Mouse (Mus musculus) pancreas, adult 10 weeks (tissue): Measurements from ENCODE around the gene Plekhf1. TPM values are rescaled to one million over a fixed set of nuclear protein-coding genes. Genes with fewer than 3 reads are reported as not detected.

Experiments
- polyA plus RNA-seq: library from polyadenylated mRNA; stranded (reverse); fragments of 350-450 nt; fragmentation: Illumina TruSeq; extraction: RNeasy Lipid Tissue Mini Kit (QIAGEN cat#74804); gene quantifications from one replicate; pipeline ENCODE4 v1.2.3, GENCODE M21; 2015; ENCODE audit warnings: low read depth, low replicate concordance; ENCODE audit not compliant: insufficient read depth

Gene Plekhf1
- 1.4 TPM for polyA plus RNA-seq

GRCm38 (mm10) chr7:38227900-38228298 is at the start of gene Plekhf1:
TSS of gene Plekhf1 (minus strand) at chr7:38228016.

GRCm38 (mm10) chr7:38270703-38271510 is 43.1 kb upstream of the Plekhf1 start, which contains the start of gene Pop4:
TSS of gene Pop4 (minus strand) at chr7:38271423.

GRCm38 (mm10) chr7:38182962-38183687 is 44.7 kb downstream of the Plekhf1 start, which contains the start of gene 1600014C10Rik:
TSS of gene 1600014C10Rik (plus strand) at chr7:38183217.

Other genes with a start within 250 kb of the Plekhf1 start
- gene Uri1, start 204.5 kb downstream of the Plekhf1 start, polyA plus RNA-seq = 8.3 TPM
- gene Ccne1, start 120.5 kb downstream of the Plekhf1 start, polyA plus RNA-seq = 0.96 TPM
- gene 1600014C10Rik, start 44.8 kb downstream of the Plekhf1 start, polyA plus RNA-seq = 3.0 TPM
- 4.5 TPM for gene Pop4, start 43.4 kb upstream of the Plekhf1 start, polyA plus RNA-seq